In the genomic region with DNA sequence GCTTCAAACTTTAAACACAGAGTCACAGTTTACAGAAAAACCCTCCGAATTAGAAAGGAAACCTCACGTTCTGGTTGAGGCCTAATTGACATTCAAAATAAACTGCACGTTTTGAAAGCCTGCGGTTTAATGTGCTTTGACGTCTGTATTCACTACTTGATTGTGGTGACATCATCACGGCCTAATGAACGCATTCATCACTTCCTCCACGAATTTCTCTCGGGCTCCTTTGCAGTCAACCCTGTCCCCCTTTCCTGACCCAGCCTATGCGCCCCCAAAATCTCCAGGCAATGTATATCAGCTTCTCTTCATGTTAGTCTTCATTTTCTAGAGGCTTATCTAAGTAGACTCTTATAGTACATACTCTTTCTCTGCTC, we compare ENCODE assay signal across 20 mouse cellular contexts.
DNase-seq lines count a peak whose midpoint lies in the region; ATAC-seq lines count a peak whose summit lies in the region.
"Had no signal": no experiment of that assay in that cellular context is flagged by ENCODE, and none has a peak within 500 bp of the region (broad histone marks: within the 10 kb centered on the region; RNA-seq: fewer than 3 reads in every experiment).

No protein-coding gene starts in this region.

- H3K4me1 ChIP-seq in midbrain, embryonic 10.5 days: peaks cover 15% of the 10 kb centered on the region
- peaks cover 5% of the 10 kb centered on the region for H3K4me1 ChIP-seq in midbrain, embryonic 11.5 days (ENCODE audit: control insufficient read depth, insufficient read depth, low read length)
- H3K4me1 ChIP-seq in hindbrain, embryonic 12.5 days: peaks cover 13% of the 10 kb centered on the region
- H3K4me1 ChIP-seq in midbrain, embryonic 15.5 days: 0 out of 2 replicates have a peak, but pooled peaks cover 3% of the 10 kb centered on the region
- H3K4me1 ChIP-seq: limb, embryonic 12.5 days; megakaryocyte, embryonic 14.5 days had no signal

- no peaks in the 10 kb centered on the region for H3K9me3 ChIP-seq in midbrain, embryonic 10.5 days (replicated peaks)
- no peaks in the 10 kb centered on the region for H3K9me3 ChIP-seq in midbrain, embryonic 11.5 days (ENCODE audit: control insufficient read depth, low read length)
- no peaks in the 10 kb centered on the region for H3K9me3 ChIP-seq in hindbrain, embryonic 12.5 days (replicated peaks)
- no peaks in the 10 kb centered on the region for H3K9me3 ChIP-seq in midbrain, embryonic 15.5 days
- H3K9me3 ChIP-seq: embryonic facial prominence, embryonic 15.5 days; limb, embryonic 12.5 days had no signal

- no peaks in the 10 kb centered on the region for H3K27me3 ChIP-seq in midbrain, embryonic 10.5 days (ENCODE audit: low read depth, poor library complexity, severe bottlenecking)
- no peaks in the 10 kb centered on the region for H3K27me3 ChIP-seq in midbrain, embryonic 11.5 days (ENCODE audit: control insufficient read depth, insufficient read depth, low read length)
- no peaks in the 10 kb centered on the region for H3K27me3 ChIP-seq in hindbrain, embryonic 12.5 days
- H3K27me3 ChIP-seq in midbrain, embryonic 15.5 days (replicated peaks): no peaks in the 10 kb centered on the region
- H3K27me3 ChIP-seq: embryonic facial prominence, embryonic 15.5 days; heart, embryonic 12.5 days; limb, embryonic 12.5 days; megakaryocyte, embryonic 14.5 days had no signal

- H3K9ac ChIP-seq in midbrain, embryonic 11.5 days (ENCODE audit: low read length): no peak overlapping the region
- no peak overlapping the region for H3K9ac ChIP-seq in hindbrain, embryonic 12.5 days
- no peak overlapping the region for H3K9ac ChIP-seq in midbrain, embryonic 15.5 days
- H3K9ac ChIP-seq: embryonic facial prominence, embryonic 15.5 days; heart, embryonic 12.5 days; limb, embryonic 12.5 days; liver, embryonic 14.5 days had no signal

- no peaks in the 10 kb centered on the region for H3K36me3 ChIP-seq in midbrain, embryonic 10.5 days
- no peaks in the 10 kb centered on the region for H3K36me3 ChIP-seq in midbrain, embryonic 11.5 days (ENCODE audit: control insufficient read depth, insufficient read depth, low read length)
- no peaks in the 10 kb centered on the region for H3K36me3 ChIP-seq in hindbrain, embryonic 12.5 days
- H3K36me3 ChIP-seq in midbrain, embryonic 15.5 days (replicated peaks): no peaks in the 10 kb centered on the region
- H3K36me3 ChIP-seq: embryonic facial prominence, embryonic 15.5 days; heart, embryonic 12.5 days; limb, embryonic 12.5 days had no signal

- no peak overlapping the region for H3K4me3 ChIP-seq in midbrain, embryonic 10.5 days
- no peak overlapping the region for H3K4me3 ChIP-seq in midbrain, embryonic 11.5 days (ENCODE audit: low read depth, low read length)
- no peak overlapping the region for H3K4me3 ChIP-seq in hindbrain, embryonic 12.5 days
- H3K4me3 ChIP-seq in midbrain, embryonic 15.5 days: no peak overlapping the region
- H3K4me3 ChIP-seq: embryonic facial prominence, embryonic 15.5 days; heart, embryonic 12.5 days; limb, embryonic 12.5 days; megakaryocyte, embryonic 14.5 days had no signal

- no peak for ATAC-seq in midbrain, embryonic 11.5 days (ENCODE audit: low FRiP score)
- ATAC-seq in hindbrain, embryonic 12.5 days (ENCODE audit: low FRiP score): 0 out of 2 replicates have a peak, but pooled peaks have one; percentile 20
- ATAC-seq in midbrain, embryonic 15.5 days (replicated peaks): no peak
- no peak for ATAC-seq in monocyte, adult 5-6 weeks (replicated peaks; ENCODE audit: insufficient number of reproducible peaks, low FRiP score, low TSS enrichment, poor library complexity, severe bottlenecking)

- whole genome bisulfite sequencing in midbrain, embryonic 10.5 days: 72% methylated on average over 10 of the region's 10 CpGs
- 70% methylated on average over 10 of the region's 10 CpGs for WGBS in midbrain, embryonic 11.5 days
- WGBS in hindbrain, embryonic 12.5 days: 52% methylated on average over 10 of the region's 10 CpGs
- 50% methylated on average over 10 of the region's 10 CpGs for WGBS in midbrain, embryonic 15.5 days

- H3K4me2 ChIP-seq in midbrain, embryonic 11.5 days: no peak overlapping the region
- no peak overlapping the region for H3K4me2 ChIP-seq in hindbrain, embryonic 12.5 days (replicated peaks)
- no peak overlapping the region for H3K4me2 ChIP-seq in midbrain, embryonic 15.5 days
- H3K4me2 ChIP-seq: embryonic facial prominence, embryonic 15.5 days; heart, embryonic 12.5 days; limb, embryonic 12.5 days had no signal

- DNase-seq in midbrain, embryonic 10.5 days (ENCODE audit: low spot score): no peak
- no peak for DNase-seq in midbrain, embryonic 11.5 days (ENCODE audit: low spot score, missing footprints)
- DNase-seq in kidney, postnatal 36 days: no peak
- DNase-seq in adipocyte (ENCODE audit: low spot score): no peak
- DNase-seq: cerebellum, adult 11 months; gastrocnemius, postnatal 14 days; heart, postnatal 4 days; kidney, adult 18-20 months; kidney, postnatal 25 days; lung, postnatal 10 days; thymus, postnatal 14 days had no signal

- H3K27ac ChIP-seq in midbrain, embryonic 10.5 days (replicated peaks): 0 out of 2 replicates have a peak overlapping the region, but pooled peaks have one; percentile 83
- H3K27ac ChIP-seq in midbrain, embryonic 11.5 days (ENCODE audit: low read depth, low read length): no peak overlapping the region
- H3K27ac ChIP-seq in hindbrain, embryonic 12.5 days: peak overlapping the region; percentile 77; the same call in 1 of the 2 replicates
- 0 out of 2 replicates have a peak overlapping the region, but pooled peaks have one; percentile 4 for H3K27ac ChIP-seq in midbrain, embryonic 15.5 days
- H3K27ac ChIP-seq: embryonic facial prominence, embryonic 15.5 days; limb, embryonic 12.5 days; liver, embryonic 14.5 days; stomach, postnatal 0 days had no signal
